Mouse (Mus musculus) liver, postnatal 0 days (tissue): ENCODE measurements around the gene Ccdc163.

Experiments
- CTCF ChIP-seq: sonication (generic); IDR thresholded peaks from 2 replicates; pipeline ENCODE4 v1.5.1; 2016; ENCODE audit warnings: antibody characterized with exemption, low read depth
- EP300 ChIP-seq: IDR thresholded peaks from 2 replicates; pipeline ENCODE4 v1.6.1; 2016; ENCODE audit warnings: antibody characterized with exemption, low read depth, mild to moderate bottlenecking

DNA sequence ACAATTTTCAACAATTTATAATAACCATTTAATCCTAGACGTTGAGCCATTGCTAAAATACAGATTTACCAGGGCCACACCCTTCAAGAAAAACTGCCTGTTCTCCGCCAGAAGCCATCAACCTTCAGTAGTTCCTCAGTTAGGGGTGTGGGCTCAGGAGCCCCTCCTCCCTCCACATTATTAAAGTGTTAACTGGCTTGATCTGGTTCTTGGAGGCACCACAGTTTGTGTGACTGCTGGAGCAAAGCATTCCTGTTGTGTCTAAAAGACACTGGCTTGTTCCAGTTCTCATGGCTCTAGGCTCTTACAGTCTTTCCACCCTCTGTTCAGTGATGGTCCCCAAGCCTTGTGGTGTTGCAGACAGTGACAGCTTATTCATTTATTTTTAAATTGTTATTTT lies 72.2 kb downstream of the Ccdc163 start:
- TF ChIP-seq EP300 (no peak), CTCF (no peak)
